Mouse (Mus musculus): ENCODE measurements around the gene Rtn4rl1. TPM values are rescaled to one million over a fixed set of nuclear protein-coding genes. Genes with fewer than 3 reads are reported as not detected.

Gene Rtn4rl1
- total RNA-seq, 1 experiment from 2014 or later, result 0.47 TPM

DNA sequence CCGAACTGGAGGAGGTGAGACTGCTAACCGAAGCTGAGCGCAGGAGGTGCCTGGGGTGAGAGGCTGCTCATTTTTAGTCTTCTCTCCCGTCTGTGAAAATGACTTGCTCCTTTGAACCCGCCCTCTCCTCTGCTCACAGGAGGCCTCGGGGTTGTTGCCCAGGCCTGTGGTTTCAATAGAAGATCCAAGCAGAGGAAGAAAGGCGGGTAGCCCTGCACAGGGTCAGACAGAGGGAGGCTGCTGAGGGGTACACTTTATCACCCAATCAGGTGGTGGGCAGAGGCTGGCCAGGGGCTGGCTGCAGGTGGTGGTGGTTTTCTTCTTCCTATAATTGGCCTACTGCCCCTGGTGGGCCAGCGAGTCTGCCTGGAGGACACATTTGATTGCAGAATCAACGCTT is 10.9 kb downstream of the Rtn4rl1 start:
- ATAC-seq (ENCODE audit: extremely low read depth, insufficient number of reproducible peaks, low FRiP score, poor library complexity, severe bottlenecking), result no peak

- ATAC-seq (ENCODE audit: extremely low read depth, insufficient number of reproducible peaks, low FRiP score, poor library complexity, severe bottlenecking), result no peak
Observed at GRCm38 (mm10) chr11:75206347-75206746, 12.8 kb downstream of the Rtn4rl1 start.

DNA sequence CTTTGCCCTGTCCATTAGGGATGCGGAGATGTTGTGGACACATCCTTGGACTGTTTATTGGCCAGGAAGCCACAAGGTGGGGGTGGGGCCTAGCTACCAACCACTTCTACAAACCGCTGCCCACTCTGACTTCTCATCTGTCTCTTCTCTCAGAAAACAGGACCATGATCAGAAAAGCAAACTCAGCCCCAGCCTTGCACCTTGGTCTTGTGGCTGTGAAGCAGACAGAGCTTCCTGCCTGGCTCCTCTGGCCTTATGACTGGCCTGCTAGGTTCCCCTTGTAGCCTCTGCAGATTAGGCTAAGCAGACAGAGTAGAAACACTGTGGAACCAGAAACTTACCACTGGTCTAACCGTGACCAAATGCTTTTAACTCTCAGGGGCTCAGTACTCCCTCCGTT is 15.8 kb downstream of the Rtn4rl1 start:
- ATAC-seq (ENCODE audit: extremely low read depth, insufficient number of reproducible peaks, low FRiP score, poor library complexity, severe bottlenecking), result no peak

DNA sequence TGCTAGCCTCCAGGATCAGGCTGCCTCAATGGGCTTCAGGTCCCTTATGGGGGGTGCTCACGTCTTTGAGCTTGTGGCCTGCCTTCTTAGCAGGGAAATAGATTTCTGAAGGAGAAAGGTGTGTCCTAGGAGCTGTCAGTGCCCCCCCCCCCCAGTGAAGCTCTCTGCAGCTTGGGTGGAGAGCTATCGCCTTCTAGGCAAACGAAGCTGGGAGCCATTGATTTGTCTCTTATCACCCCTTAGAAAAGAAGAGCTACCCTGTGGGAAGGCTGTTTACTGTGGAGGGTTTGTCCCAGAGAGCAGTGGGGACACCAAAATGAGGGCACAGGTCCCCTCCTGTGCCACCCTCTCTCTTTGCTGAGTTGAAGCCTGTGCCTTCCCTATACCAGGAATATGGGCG is 16.5 kb downstream of the Rtn4rl1 start:
- ATAC-seq (ENCODE audit: extremely low read depth, insufficient number of reproducible peaks, low FRiP score, poor library complexity, severe bottlenecking), result no peak

DNA sequence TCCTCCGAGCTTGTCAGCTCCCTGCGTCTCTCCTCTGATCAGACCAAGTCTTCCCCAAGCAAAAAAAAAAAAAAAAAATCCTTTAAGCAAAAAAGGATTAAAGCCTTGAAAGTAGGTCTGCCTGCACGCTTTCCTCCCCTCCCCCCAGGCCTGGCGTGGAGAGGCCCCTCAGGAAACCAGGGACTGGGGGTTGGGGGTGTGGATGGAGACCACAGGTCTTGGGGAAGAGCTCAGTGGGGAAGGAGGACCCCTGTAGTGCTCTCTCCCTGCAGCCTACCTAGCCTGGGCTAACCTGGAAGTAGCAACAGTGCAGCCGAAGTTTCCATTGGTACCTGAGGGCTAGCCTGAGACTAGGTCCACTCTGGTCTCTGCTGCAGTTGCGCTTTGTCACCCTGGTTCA is 17.2 kb downstream of the Rtn4rl1 start:
- no peak for ATAC-seq (ENCODE audit: extremely low read depth, insufficient number of reproducible peaks, low FRiP score, poor library complexity, severe bottlenecking)

DNA sequence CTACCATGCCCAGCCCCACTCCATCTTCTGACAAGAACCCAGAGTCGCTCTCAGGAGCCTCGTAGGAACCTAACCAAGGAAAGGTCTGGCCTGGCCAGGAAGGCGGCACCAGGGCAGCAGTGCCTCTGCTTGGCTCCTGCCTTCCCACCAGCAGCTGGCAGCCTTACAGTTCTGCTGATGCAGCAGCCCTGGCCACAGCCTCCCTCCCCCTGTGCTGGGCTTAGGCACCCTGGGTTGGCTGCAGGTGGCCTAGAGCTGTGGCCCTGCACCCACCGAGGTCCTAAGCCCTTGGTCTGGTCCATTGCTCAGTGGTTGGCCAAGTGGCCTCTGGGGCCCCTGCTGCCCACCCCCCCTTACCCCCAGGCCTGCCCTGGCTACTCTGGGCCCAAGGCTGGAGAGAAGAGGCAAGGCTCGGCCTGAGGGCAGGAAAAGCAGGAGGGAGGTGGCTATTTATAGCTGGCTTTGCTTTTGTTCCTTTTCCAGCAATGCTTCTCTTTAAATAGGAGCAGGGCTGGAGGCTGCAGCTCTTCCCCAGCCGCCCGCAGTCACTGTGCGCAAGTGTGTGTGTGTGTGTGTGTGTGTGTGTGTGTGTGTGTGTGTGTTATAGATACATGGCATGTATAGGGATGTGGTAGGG is 18.6 kb downstream of the Rtn4rl1 start:
- no peak for ATAC-seq (ENCODE audit: extremely low read depth, insufficient number of reproducible peaks, low FRiP score, poor library complexity, severe bottlenecking)

- no peak for ATAC-seq (ENCODE audit: extremely low read depth, insufficient number of reproducible peaks, low FRiP score, poor library complexity, severe bottlenecking)
Observed at GRCm38 (mm10) chr11:75212876-75213275, 19.3 kb downstream of the Rtn4rl1 start.

DNA sequence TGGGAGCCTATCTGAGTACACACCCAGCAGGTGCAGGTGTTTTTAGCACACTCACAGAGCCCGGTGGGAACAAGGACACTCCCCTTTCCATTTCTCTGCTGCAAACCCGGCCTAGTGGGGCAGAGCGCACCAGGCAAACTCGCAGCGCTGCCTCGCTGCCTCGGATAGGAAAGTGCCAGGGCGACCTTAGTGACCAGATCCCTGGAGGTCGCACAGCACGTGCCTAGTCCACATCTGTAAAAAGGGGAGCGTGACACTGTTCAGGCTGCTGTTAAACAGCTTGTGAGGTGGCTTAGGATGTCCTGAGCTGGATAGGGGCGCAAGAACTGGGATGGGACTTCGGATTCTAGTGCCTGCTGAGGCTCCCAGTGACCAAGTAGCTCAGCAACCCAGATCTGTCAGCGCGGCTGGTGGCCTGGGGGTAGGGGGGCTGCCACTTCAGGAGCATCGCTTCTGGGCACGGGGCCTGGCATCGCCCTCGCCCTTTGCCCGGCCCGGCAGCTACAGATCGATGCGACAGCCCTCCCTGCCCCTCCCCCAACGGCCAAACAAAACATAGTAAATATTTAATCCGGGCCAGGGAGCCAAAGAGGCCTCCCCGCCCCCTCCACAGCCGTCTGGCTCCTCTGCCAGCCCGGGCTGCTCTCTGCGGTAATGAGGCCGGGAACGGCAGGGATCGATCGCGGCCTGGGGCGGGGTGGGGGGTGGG is 19.9 kb downstream of the Rtn4rl1 start:
- ATAC-seq (ENCODE audit: extremely low read depth, insufficient number of reproducible peaks, low FRiP score, poor library complexity, severe bottlenecking), result no peak

- no peak for ATAC-seq (ENCODE audit: extremely low read depth, insufficient number of reproducible peaks, low FRiP score, poor library complexity, severe bottlenecking)
Observed at GRCm38 (mm10) chr11:75214081-75214950, 20.7 kb downstream of the Rtn4rl1 start.

DNA sequence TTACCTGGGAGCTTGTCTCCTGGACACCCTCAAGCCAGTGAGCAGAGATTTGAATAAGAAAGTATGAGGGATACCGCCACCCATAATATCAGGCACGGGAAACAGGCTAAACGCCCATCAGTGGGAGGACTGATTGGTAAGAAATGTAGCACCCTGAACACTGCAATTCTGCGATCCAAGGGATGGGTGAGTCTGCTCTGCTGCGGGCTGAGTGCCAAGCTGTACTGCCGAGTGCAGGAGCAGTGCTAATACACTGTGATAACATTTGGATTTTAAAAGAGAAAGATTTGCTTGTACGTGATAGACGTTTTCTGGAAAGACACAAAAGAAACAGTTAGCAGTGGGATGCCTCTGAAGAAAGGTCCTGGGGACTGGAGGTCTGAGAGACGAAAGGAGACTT is 26.5 kb downstream of the Rtn4rl1 start:
- ATAC-seq (ENCODE audit: extremely low read depth, insufficient number of reproducible peaks, low FRiP score, poor library complexity, severe bottlenecking), result no peak

DNA sequence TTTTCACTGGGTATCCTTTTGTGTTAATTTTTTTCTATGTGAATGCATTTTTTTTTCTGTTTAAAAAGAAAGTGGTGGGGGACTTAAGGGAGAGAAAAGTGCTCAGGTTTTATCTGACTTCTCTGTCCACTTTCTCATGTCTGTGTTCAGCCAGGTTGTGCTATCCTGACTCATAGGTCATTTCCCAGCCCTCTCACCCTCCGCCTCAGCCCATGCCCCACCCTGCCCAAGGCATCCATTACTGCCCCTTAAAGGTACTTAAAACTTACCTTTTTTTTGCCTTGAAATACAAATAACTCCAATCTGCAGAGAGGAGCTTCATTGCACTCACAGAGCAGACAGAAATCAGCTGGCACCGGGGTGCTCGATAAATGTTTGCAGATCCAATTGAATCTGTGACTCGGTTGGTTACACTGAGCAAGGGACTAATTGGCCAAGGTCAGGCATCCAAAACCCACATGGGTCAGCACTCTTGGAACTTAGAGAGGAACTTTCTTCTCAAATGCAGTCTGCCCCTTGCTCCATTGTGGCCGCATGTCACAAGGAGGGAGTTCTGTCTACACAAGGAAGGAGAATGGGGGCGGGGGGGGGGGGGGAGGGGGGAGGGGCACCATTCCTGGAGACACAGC is 27.0 kb downstream of the Rtn4rl1 start:
- no peak for ATAC-seq (ENCODE audit: extremely low read depth, insufficient number of reproducible peaks, low FRiP score, poor library complexity, severe bottlenecking)

DNA sequence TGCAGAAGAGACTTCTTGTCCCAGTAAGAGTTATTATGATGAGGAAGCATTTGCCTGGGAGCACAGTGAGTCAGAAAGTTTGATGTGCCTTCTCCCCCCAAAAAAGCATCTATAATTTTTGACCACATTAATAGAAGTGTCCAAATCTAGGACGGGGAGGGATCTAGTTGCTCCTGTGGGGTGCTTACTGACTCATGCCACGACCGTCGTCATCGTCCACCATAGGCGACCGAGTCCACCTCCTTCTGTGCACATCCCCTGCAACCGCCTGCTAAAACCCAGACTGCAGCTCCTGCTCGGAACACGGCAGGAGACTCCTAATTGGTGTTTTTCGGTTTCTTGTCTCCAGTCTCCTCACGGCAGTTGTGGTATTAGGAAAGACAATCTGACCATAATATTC is 30.5 kb downstream of the Rtn4rl1 start:
- ATAC-seq (ENCODE audit: extremely low read depth, insufficient number of reproducible peaks, low FRiP score, poor library complexity, severe bottlenecking), result no peak

DNA sequence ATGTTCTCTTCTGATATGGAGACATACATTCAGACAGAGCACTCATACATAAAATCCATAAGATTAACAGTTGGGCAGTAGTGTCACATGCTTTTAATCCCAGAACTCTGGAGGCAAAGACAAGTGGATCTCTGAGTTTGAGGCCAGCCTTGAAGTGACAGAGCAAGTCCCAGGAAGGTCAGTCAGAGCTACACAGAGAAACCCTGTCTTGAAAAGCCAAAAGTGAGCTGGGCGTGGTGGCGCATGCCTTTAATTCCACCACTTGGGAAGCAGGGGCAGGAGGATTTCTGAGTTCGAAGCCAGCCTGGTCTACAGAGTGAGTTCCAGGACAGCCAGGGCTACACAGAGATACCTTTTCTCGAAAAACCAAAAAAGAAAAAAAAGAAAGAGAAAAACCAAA is 31.3 kb downstream of the Rtn4rl1 start:
- ATAC-seq (ENCODE audit: extremely low read depth, insufficient number of reproducible peaks, low FRiP score, poor library complexity, severe bottlenecking), result no peak

GRCm38 (mm10) chr11:75227632-75228031 is 34.0 kb downstream of the Rtn4rl1 start:
- no peak for ATAC-seq (ENCODE audit: extremely low read depth, insufficient number of reproducible peaks, low FRiP score, poor library complexity, severe bottlenecking)

DNA sequence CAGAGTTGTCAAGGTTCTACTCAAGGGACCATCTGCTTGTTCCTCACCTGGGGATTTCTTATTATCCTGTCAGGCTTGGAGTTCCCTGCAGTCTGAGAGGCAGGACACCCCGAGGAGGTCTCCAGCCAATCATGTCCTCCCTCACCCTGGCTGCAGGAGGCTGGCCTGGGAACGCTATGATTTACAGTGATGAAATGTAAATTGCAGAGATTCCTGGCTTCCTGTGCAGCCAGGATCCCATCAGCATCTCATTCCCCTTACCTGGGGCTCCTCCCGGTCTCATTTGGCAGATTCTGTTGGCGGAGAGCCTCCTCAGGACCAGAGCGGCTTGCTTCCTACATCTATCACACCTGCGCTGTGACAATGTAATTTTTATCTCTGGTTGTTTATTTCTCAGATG is 35.7 kb downstream of the Rtn4rl1 start:
- no peak for ATAC-seq (ENCODE audit: extremely low read depth, insufficient number of reproducible peaks, low FRiP score, poor library complexity, severe bottlenecking)

- ATAC-seq (ENCODE audit: extremely low read depth, insufficient number of reproducible peaks, low FRiP score, poor library complexity, severe bottlenecking), result no peak
Observed at GRCm38 (mm10) chr11:75230272-75230760, 36.7 kb downstream of the Rtn4rl1 start.

DNA sequence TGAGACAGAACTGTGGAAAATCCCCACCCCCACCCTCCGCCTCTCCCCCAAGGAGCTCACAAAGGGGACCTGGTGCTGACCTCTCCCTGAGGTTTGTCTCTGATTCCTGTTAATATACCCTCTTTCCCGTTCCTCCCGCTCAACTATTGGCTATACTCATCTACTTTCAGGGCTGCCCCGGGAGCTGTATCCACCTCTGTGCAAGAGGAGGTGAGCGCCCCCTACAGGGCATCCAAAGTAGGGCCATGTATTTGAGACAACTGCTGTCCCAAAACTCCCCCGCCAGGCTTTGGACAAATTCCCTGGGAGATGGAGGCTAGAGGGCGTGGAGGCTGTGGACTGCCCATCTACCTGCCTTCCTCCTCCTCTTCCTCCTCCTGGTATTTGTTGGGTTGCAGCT is 38.2 kb downstream of the Rtn4rl1 start:
- ATAC-seq (ENCODE audit: extremely low read depth, insufficient number of reproducible peaks, low FRiP score, poor library complexity, severe bottlenecking), result peak; percentile 36; the same call in 1 of the 2 replicates

DNA sequence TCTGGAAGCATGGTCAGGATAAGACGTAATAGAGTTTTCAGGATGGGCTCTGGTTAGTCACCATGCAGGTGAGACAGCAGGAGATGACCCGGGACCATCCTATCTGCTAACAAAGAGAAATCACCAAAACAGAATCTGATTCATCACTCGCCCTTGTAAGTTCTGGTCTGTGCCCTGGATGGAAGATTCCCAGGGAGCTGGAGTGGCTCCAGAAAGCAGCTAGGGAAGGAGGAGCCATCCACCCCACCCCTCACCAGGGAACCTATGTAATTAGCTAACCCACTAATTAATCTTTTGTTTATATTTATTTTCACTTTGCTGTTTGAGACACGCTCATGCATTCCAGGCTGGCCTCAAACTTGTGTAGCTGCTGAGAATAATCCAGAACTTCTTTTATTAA is 38.9 kb downstream of the Rtn4rl1 start:
- no peak for ATAC-seq (ENCODE audit: extremely low read depth, insufficient number of reproducible peaks, low FRiP score, poor library complexity, severe bottlenecking)

DNA sequence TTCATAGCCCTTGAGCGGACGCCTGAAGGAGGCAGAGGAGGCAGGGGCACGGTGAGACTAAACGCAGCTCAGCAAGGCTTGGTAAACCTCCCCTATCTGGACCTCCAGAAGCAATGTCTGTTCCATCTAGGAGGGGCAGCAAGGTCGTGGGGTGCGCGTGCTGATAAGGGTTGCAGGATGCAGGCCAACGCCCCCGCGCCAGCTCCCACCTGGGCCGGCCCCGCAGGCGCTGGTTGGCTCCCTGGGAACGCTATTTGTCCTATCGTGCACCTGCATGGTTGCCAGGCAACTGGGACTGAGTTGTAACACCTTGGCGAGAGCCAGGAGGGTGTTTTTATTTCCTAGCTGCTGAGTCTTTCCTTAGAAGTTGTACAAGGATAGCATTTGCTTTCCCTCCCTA is 41.2 kb downstream of the Rtn4rl1 start:
- no peak for ATAC-seq (ENCODE audit: extremely low read depth, insufficient number of reproducible peaks, low FRiP score, poor library complexity, severe bottlenecking)

Data from neutrophil, adult 5-6 weeks (primary cell).